Mouse (Mus musculus) embryonic facial prominence, embryonic 15.5 days (tissue): ENCODE data around the gene Stat4. TPM values are rescaled to one million over a fixed set of nuclear protein-coding genes. Genes with fewer than 3 reads are reported as not detected.

ENCODE experiments used
- ATAC-seq: fragments of 200-750 bp; cut with Nextera tagmentation; 2 replicates; pipeline ENCODE4 v1.8.0; 2017; ENCODE audit warnings: low read depth, moderate TSS enrichment; ENCODE audit not compliant: insufficient number of reproducible peaks, low FRiP score, low TSS enrichment
- H3K27ac ChIP-seq: fragments of 300-500 bp; sonication (generic); replicated peaks from 2 replicates; pipeline ENCODE4 v1.5.1; 2015; ENCODE audit warnings: mild to moderate bottlenecking, inconsistent platforms
- H3K27me3 ChIP-seq: fragments of 300-500 bp; sonication (generic); 2 replicates; pipeline ENCODE4 v1.6.1; 2015; ENCODE audit warnings: inconsistent platforms
- H3K36me3 ChIP-seq: fragments of 300-500 bp; sonication (generic); 2 replicates; pipeline ENCODE4 v1.6.1; 2015; ENCODE audit warnings: mild to moderate bottlenecking, inconsistent platforms
- H3K4me1 ChIP-seq: fragments of 300-500 bp; sonication (generic); 2 replicates; pipeline ENCODE4 v1.6.1; 2015; ENCODE audit warnings: inconsistent platforms
- H3K4me2 ChIP-seq: fragments of 300-500 bp; sonication (generic); replicated peaks from 2 replicates; pipeline ENCODE4 v1.6.1; 2015; ENCODE audit warnings: mild to moderate bottlenecking, inconsistent platforms
- H3K4me3 ChIP-seq: fragments of 300-500 bp; sonication (generic); replicated peaks from 2 replicates; pipeline ENCODE4 v1.5.1; 2015; ENCODE audit warnings: mild to moderate bottlenecking, inconsistent platforms
- H3K9ac ChIP-seq: fragments of 300-500 bp; sonication (generic); 2 replicates; pipeline ENCODE4 v1.6.1; 2015; ENCODE audit warnings: inconsistent platforms
- H3K9me3 ChIP-seq: fragments of 300-500 bp; sonication (generic); replicated peaks from 2 replicates; pipeline ENCODE4 v1.6.1; 2016; ENCODE audit warnings: inconsistent platforms
- WGBS: fragments of 180-500 bp; shearing (Covaris S2); methylation state at CpG from one replicate; pipeline ENCODE4 v1.1.7; 2015; 5-methylcytosine and 5-hydroxymethylcytosine counted together
- polyA plus RNA-seq: library from polyadenylated mRNA; unstranded; fragments of >200 nt; fragmentation: Nextera tagmentation; extraction: Ambion mirVana; gene quantifications from 2 replicates; pipeline ENCODE4 v1.2.1, GENCODE M21; 2015

Gene Stat4
- polyA plus RNA-seq, 1 experiment from 2014 or later = 1.0 TPM

DNA sequence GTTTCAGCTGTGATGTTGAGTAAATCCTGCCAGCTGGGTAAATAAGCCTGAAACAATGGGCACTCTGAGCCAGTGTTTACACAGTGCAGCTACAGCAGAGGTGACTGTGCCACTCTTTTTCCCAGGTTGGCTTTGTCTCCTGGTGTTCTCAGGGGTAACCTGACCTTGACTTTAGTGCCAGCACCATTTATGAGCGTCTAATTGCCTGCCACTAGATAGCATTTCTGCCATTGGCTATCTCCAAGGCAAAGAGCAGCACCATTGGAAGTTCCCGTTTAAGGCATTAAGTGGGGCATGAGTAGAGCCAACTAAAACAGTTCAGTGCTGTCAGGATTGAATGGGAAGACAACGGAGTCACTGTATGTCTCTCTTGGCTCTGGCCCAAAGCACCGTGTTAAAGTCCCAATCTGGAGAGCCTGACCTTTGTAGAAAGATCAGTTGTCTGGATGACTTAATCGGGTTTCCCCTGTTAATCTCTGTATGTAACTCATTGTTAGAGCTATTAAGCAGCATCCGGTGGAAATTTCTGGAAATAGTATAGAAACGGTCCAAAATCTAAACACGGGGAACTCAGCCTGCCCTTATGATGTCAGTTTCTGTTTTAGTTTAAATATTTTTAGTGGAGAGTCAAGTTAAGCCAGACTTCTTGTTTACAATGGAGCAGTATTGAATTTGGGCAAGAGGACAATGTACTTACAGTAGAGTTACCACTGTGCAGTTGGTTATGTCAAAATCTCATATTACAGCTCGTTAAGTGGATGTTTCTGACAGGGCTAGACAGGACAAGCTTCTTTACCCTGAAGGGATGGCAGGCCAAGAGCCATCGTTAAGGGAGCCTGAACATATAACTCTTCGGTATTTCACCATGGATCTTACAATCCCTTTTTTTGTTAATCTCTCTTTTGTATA is 10.1 kb downstream of the Stat4 start:
- peak overlapping the region; percentile 63 for H3K27ac ChIP-seq
- peaks cover 6% of the 10 kb centered on the region for H3K4me1 ChIP-seq
- ATAC-seq = peak; percentile 69
- H3K9me3 ChIP-seq = no peaks in the 10 kb centered on the region
- no peaks in the 10 kb centered on the region for H3K36me3 ChIP-seq
- no peaks in the 10 kb centered on the region for H3K27me3 ChIP-seq
- WGBS = 26% methylated on average over 11 of the region's 11 CpGs
- no peak overlapping the region for H3K4me3 ChIP-seq
- H3K4me2 ChIP-seq = 0 out of 2 replicates have a peak overlapping the region, but pooled peaks have one; percentile 6
- H3K9ac ChIP-seq = no peak overlapping the region

DNA sequence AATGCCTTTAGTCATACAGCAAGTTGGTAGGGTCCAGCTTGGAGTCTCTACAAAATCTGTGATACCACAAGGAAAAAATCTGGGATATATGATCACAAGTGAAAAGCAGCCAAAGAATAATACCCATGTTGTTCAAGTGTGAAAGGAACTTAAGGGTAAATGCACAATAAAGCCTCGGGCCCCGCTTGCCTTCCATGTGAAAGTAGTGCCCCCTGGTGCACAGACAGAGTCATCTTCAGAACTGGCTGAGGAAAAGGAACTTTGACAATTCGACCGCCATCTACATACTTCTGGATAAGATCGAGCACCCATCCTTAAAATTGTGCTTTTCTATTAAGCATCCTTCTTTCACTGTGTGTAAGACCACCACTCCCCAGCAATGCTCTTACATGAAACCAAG is 11.6 kb downstream of the Stat4 start:
- ATAC-seq = no peak
- H3K4me2 ChIP-seq = no peak overlapping the region
- 52% methylated on average over 5 of the region's 5 CpGs for WGBS
- H3K9ac ChIP-seq = no peak overlapping the region
- no peaks in the 10 kb centered on the region for H3K36me3 ChIP-seq
- H3K27me3 ChIP-seq = no peaks in the 10 kb centered on the region
- no peak overlapping the region for H3K4me3 ChIP-seq
- H3K27ac ChIP-seq = no peak overlapping the region
- no peaks in the 10 kb centered on the region for H3K9me3 ChIP-seq
- H3K4me1 ChIP-seq = peaks cover 6% of the 10 kb centered on the region

DNA sequence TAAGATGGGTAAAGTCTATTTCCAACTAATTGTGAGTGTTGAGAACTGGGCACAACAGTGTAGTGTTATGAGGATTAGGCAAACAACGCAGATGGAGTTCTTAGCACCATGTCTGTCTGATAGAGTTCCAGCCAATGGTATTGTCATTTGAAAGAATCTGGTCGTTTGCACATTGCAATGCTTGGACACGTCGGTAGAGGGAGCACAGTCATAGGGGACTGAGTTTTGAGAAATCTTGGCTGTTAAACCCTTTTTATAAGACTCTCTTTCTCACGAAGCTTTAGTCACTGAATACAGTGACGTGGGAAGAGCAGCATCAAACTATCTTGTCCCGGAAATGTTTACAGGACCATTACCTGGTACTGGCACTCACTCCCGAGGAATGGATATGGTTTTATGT is 17.1 kb downstream of the Stat4 start:
- Histone ChIP-seq H3K9ac (no peak overlapping the region), H3K4me3 (no peak overlapping the region), H3K27ac (no peak overlapping the region), H3K27me3 (no peaks in the 10 kb centered on the region), H3K4me2 (no peak overlapping the region), H3K9me3 (no peaks in the 10 kb centered on the region), H3K36me3 (no peaks in the 10 kb centered on the region), H3K4me1 (peaks cover 6% of the 10 kb centered on the region; the same call in 1 of the 2 replicates)
- no peak for ATAC-seq
- 20% methylated on average over 8 of the region's 8 CpGs for WGBS

DNA sequence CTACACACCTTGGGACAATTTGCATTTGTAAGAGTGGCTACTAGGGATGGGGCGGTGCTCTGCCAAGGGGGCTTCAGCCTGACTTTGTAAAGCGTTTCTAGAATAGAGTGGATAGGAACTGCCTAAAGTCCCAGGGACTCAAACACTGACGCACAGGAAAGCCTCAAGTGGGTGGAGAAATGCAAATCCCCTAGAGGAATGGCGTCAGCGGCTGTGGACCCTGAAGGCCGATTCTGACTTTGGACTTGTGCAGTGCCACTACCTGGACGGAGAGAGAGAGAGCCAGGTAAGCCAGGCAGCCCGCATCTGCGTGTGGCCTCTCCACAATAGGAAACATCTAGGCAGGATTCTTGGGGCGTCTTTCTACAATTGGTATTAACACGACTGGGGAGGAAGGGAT is 21.5 kb downstream of the Stat4 start:
- ATAC-seq = no peak
- 3% methylated on average over 11 of the region's 11 CpGs for WGBS
- no peaks in the 10 kb centered on the region; the same call in 1 of the 2 replicates for H3K27me3 ChIP-seq
- no peaks in the 10 kb centered on the region for H3K36me3 ChIP-seq
- H3K4me1 ChIP-seq = peaks cover 6% of the 10 kb centered on the region; the same call in 1 of the 2 replicates
- no peak overlapping the region for H3K27ac ChIP-seq
- H3K9me3 ChIP-seq = no peaks in the 10 kb centered on the region
- H3K4me2 ChIP-seq = peak overlapping the region; percentile 51
- H3K9ac ChIP-seq = no peak overlapping the region; the same call in 1 of the 2 replicates
- H3K4me3 ChIP-seq = peak overlapping the region; percentile 32

DNA sequence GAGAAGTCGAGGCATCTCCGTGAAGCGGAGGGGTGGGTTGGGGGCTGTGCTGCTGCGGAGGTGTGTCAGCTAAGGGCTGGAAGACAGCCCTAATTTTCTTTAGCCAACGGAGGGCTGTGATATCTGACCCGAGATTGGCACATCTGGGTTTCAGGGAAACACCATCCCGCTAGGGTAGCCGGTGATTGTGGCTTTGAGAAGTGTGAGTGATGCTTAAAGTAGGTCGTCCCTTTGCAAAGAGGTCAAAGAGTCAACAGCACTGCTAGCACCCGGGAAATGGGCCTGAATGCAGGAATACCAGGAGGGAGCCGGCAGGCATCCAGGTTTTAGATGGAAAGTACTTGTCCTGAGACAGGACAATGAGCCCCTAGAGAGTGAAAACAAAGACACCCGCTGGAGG is 22.0 kb downstream of the Stat4 start:
- H3K9me3 ChIP-seq = no peaks in the 10 kb centered on the region
- no peak overlapping the region for H3K27ac ChIP-seq
- WGBS = 6% methylated on average over 12 of the region's 12 CpGs
- H3K27me3 ChIP-seq = no peaks in the 10 kb centered on the region; the same call in 1 of the 2 replicates
- no peaks in the 10 kb centered on the region for H3K36me3 ChIP-seq
- peaks cover 6% of the 10 kb centered on the region; the same call in 1 of the 2 replicates for H3K4me1 ChIP-seq
- H3K4me2 ChIP-seq = peak overlapping the region; percentile 51
- H3K9ac ChIP-seq = no peak overlapping the region; the same call in 1 of the 2 replicates
- no peak for ATAC-seq
- peak overlapping the region; percentile 32 for H3K4me3 ChIP-seq

DNA sequence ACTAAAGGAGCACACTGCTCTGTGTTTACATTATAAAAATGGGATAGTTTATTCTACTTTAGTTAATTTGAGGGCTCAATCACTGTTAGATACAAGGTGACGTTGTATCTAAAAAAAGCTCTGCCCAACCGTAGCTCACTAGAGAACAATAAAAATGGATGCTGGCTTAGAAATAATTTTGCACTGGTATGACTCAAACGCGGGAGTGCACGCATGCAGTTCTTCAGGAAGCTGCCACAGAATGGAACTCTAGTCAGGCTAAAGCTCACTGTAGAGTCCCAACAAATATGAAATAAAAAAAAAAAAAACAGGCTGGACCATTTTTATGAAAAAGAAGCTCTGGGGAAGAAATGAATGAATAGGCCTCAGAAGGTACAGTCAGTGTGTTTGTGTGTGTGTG is 23.8 kb downstream of the Stat4 start:
- Histone ChIP-seq H3K4me3 (no peak overlapping the region), H3K27me3 (no peaks in the 10 kb centered on the region; the same call in 1 of the 2 replicates), H3K36me3 (no peaks in the 10 kb centered on the region), H3K9me3 (no peaks in the 10 kb centered on the region), H3K4me1 (peaks cover 6% of the 10 kb centered on the region; the same call in 1 of the 2 replicates), H3K9ac (no peak overlapping the region), H3K27ac (no peak overlapping the region), H3K4me2 (no peak overlapping the region)
- ATAC-seq = no peak
- WGBS = 86% methylated on average over 5 of the region's 5 CpGs

DNA sequence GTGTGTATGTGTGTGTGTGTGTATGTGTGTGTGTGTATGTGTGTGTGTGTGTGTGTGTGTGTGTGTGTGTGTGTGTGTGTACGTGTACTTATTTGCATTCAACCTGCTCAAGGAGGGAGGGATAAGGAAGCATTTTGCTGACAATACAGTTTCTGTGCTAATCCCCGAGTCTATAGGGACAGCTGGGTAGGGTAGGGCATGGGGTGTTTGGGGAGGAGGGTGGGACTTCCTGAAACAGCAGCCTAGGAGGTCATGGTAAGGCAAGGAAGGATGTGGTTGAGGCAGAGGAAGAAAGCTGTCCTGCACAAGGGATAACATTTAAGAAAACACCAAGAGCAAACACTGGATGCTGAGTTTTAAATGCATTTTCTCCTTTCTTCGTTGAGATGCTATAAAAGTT is 24.3 kb downstream of the Stat4 start:
- H3K4me3 ChIP-seq = no peak overlapping the region

DNA sequence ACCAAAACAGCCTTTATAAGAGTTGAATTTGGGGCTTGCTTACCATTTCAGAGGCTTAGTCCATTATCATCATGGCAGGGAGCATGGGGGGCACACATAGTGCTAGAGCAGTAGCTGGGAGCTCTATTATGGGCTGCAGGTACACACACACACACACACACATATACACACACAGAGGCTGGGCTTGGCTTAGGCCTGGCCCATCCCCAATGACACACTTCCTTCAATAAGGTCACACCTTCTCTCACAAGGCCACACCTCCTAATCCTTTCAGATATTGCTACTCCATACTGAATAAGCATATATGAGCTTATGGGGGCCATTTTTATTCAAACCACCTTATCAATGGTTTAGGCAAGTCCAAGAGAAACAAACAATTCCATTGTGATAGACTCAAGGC is 25.3 kb downstream of the Stat4 start:
- no peak for ATAC-seq
- Histone ChIP-seq H3K9me3 (no peaks in the 10 kb centered on the region), H3K27ac (no peak overlapping the region), H3K4me1 (peaks cover 6% of the 10 kb centered on the region; the same call in 1 of the 2 replicates), H3K9ac (no peak overlapping the region), H3K4me2 (no peak overlapping the region), H3K4me3 (no peak overlapping the region), H3K36me3 (no peaks in the 10 kb centered on the region), H3K27me3 (no peaks in the 10 kb centered on the region; the same call in 1 of the 2 replicates)

More for the DNA sequence above, 24.3 kb downstream of the Stat4 start:
- peaks cover 6% of the 10 kb centered on the region; the same call in 1 of the 2 replicates for H3K4me1 ChIP-seq
- 56% methylated on average over 3 of the region's 3 CpGs for WGBS
- no peak overlapping the region for H3K4me2 ChIP-seq
- no peaks in the 10 kb centered on the region; the same call in 1 of the 2 replicates for H3K27me3 ChIP-seq
- H3K36me3 ChIP-seq = no peaks in the 10 kb centered on the region
- ATAC-seq = no peak
- no peaks in the 10 kb centered on the region for H3K9me3 ChIP-seq
- no peak overlapping the region for H3K27ac ChIP-seq
- H3K9ac ChIP-seq = no peak overlapping the region

DNA sequence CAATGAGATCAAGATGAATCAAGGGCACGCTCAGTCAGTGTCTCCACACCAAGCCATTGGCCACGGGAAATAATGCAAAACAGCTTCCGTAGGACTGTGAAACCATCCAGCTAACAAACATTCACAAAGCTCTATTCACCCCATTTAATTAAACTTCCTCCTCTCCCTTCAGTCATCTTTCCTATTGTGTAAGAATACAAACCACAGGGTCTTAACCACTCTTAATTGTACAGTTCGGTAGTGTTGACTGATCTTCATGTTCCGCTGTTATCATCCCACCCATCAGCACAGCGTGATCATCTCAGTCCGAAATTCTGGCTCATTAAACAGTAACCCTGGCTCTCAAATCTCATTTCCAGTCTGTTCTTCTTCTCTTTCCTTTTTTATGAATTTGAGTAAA is 25.8 kb downstream of the Stat4 start:
- 75% methylated on average over 7 of the region's 7 CpGs for WGBS
- no peaks in the 10 kb centered on the region; the same call in 1 of the 2 replicates for H3K27me3 ChIP-seq

DNA sequence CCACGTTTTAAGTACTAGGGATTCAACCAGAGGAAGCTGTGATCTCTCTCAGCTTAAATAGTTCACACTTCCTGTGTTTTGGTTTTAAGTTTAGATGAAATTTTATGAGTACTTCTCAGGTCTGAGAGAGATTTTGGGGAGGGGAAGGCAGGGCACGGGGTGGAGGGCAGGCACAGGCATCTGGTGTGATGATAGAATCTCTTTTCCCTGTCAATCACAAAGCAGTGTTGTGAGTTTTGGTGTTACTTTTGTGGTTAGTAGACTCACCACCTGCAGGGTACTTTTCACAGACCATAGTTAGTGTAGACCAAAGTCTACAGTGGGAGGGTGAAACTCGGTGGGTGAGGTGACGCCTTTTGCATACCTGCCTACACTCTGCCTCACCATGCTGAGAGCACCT is 32.7 kb downstream of the Stat4 start:
- H3K9ac ChIP-seq = no peak overlapping the region
- no peak overlapping the region for H3K4me3 ChIP-seq
- WGBS = 65% methylated on average over 4 of the region's 4 CpGs
- no peaks in the 10 kb centered on the region for H3K9me3 ChIP-seq
- no peaks in the 10 kb centered on the region for H3K27me3 ChIP-seq
- no peak for ATAC-seq
- H3K4me1 ChIP-seq = no peaks in the 10 kb centered on the region
- no peaks in the 10 kb centered on the region for H3K36me3 ChIP-seq
- H3K27ac ChIP-seq = no peak overlapping the region
- H3K4me2 ChIP-seq = no peak overlapping the region

More for the DNA sequence above, 25.8 kb downstream of the Stat4 start:
- Histone ChIP-seq H3K4me2 (no peak overlapping the region), H3K9me3 (no peaks in the 10 kb centered on the region), H3K4me1 (peaks cover 6% of the 10 kb centered on the region; the same call in 1 of the 2 replicates), H3K4me3 (no peak overlapping the region), H3K27ac (no peak overlapping the region), H3K36me3 (no peaks in the 10 kb centered on the region), H3K9ac (no peak overlapping the region)
- ATAC-seq = no peak

DNA sequence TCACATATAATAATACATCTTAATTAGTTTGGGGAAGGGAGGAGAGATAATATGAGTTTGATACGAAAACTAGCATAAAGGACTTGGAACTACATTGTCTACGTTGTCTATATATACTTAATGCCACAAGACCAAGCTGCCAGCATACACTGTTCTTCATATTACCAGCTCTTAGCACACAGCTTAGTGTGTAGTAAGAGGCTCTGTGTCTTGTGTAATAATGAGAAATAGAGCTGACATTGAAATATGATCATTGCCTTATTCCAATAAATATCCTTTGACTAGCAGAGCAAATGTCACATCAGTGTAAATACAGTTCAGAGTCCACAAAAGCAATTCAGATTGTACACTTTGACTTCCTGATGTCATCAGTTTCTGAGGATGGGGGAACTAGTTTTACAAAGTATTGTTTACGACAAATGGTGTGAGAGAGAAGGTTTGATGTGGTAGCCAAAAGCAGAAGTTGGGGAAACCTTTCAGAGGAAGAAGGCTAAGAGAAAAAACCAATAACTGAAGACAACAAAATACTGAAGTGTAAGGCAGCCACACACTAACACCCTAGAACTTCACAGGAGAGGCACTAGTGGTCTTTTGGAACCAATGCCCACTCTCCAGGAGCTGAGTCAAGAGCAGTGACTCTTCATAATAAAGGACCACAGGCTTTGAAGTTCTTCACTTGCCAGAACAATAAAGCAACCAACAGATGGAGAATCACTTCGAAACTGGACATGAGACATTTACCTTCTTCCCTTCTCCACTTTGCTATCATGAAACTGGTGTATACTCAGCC is 35.2 kb downstream of the Stat4 start:
- H3K9me3 ChIP-seq = no peaks in the 10 kb centered on the region
- no peaks in the 10 kb centered on the region for H3K27me3 ChIP-seq
- H3K9ac ChIP-seq = no peak overlapping the region
- H3K4me1 ChIP-seq = no peaks in the 10 kb centered on the region
- H3K36me3 ChIP-seq = no peaks in the 10 kb centered on the region
- H3K4me3 ChIP-seq = no peak overlapping the region
- no peak overlapping the region for H3K27ac ChIP-seq
- WGBS = 90% methylated on average over 4 of the region's 4 CpGs
- ATAC-seq = no peak
- no peak overlapping the region for H3K4me2 ChIP-seq
